Mouse (Mus musculus): Measurements from ENCODE around the gene Rpusd1. TPM values are rescaled to one million over a fixed set of nuclear protein-coding genes. Genes with fewer than 3 reads are reported as not detected.

Rpusd1 gene
- 3.2 and 4.0 TPM in 2 replicates for polyA plus RNA-seq (2012)

DNA sequence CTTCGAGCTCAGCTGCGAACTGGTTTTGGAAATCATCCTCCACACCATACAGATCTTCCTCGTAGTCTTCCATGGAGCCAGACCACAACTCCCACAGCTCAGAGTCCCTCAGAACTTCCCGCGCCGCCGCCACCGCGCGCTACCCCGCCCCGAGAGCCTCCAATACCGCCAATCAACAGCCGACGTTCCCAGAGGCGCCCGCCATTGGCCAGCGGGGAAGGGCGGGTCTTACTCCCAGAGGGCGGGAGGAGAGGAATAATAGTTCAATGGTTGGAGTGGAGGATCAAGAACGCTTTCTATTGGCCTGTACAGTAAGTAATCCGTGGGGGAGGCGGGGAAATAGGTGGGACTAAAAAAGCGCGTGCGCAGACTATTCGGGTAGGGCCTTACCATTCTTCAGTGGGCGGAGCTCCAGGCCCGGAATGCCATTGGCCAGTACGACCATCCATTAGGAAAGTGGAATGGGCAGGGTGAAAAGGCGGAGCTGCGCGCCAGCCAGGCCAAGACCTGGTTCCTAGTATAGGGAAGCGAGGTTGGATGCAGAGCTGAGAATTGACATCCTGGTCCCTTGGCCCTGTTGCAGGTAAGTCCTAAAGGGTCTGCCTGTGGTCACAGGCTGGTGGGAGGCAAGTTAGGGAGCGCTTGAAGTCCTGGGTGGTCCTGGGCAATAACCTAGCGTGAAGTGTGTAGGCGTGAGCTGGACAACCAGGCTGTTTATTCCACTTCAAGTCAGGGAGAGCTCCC, at the start of gene Rpusd1, which contains the start of gene Chtf18:
TSS of gene Rpusd1 (plus strand) at position 406 of the 744 bp plus-strand sequence.
TSS of gene Chtf18 (minus strand) at position 155 of the 744 bp plus-strand sequence.
- H3K4me1 ChIP-seq (ENCODE audit: control insufficient read depth): peaks cover 53% of the 10 kb centered on the region
- peaks cover 59% of the 10 kb centered on the region for H3K36me3 ChIP-seq (ENCODE audit: control insufficient read depth)
- H3K9me3 ChIP-seq (ENCODE audit: control insufficient read depth, low read length): peaks cover 7% of the 10 kb centered on the region
- H3K27me3 ChIP-seq (ENCODE audit: control insufficient read depth): no peaks in the 10 kb centered on the region
- H3K4me3 ChIP-seq (replicated peaks): peak within 1 kb of the TSS; percentile 76
- no peak for TF ChIP-seq GATA1 (IDR thresholded peaks at IDR 0.05; ENCODE audit: low read length)
- no peak for TF ChIP-seq TAL1 (IDR thresholded peaks at IDR 0.05; ENCODE audit: low read length)

DNA sequence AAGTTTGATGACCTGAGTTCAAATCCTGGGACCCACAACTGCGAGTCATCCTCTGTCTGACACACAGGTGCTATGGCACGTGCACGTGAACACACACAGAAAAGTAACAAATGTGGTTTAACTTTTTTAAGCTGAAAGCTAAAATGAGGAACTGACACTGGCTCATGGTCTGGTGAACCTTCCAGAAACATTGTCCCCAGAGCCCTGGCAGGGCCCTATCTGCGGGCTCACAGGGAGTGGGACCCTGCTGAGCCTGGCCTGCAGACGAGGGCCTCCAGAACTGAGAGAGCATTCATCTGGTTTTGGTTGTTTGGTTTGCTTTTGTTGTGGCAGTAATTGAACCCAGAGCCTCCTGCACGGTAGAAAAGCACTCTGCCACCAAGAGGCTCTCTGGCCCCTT, 49.5 kb upstream of the Rpusd1 start:
- Histone ChIP-seq H3K4me1 (ENCODE audit: control insufficient read depth) (no peaks in the 10 kb centered on the region), H3K4me3 (replicated peaks) (no peak overlapping the region), H3K36me3 (ENCODE audit: control insufficient read depth) (no peaks in the 10 kb centered on the region), H3K27me3 (ENCODE audit: control insufficient read depth) (no peaks in the 10 kb centered on the region), H3K9me3 (ENCODE audit: control insufficient read depth, low read length) (peaks cover 2% of the 10 kb centered on the region; the same call in 1 of the 2 replicates)
- TF ChIP-seq TAL1 (IDR thresholded peaks at IDR 0.05; ENCODE audit: low read length) (no peak), GATA1 (IDR thresholded peaks at IDR 0.05; ENCODE audit: low read length) (no peak)

DNA sequence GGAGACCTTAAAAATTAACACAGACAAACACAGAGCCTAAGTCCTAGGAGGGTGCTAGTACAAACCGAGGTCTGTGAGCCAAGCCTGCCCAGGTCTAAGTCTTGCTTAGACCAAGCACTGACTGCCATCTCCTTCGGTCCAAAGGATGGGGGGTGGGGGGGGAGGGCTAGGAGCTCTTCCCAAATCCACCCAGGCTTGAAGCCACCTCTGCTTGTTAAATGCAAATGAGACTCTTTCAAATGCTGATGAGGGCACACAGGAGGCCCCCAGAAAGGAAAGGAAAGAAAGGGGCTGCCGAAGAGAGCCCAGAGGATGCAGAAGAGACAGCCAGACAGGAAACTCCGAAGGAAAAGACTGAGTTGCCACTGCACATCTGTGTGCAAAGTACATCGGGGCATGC, 47.7 kb upstream of the Rpusd1 start:
- Histone ChIP-seq H3K4me1 (ENCODE audit: control insufficient read depth) (no peaks in the 10 kb centered on the region), H3K4me3 (replicated peaks) (no peak overlapping the region), H3K9me3 (ENCODE audit: control insufficient read depth, low read length) (peaks cover 2% of the 10 kb centered on the region; the same call in 1 of the 2 replicates), H3K36me3 (ENCODE audit: control insufficient read depth) (no peaks in the 10 kb centered on the region), H3K27me3 (ENCODE audit: control insufficient read depth) (no peaks in the 10 kb centered on the region)
- TF ChIP-seq GATA1 (IDR thresholded peaks at IDR 0.05; ENCODE audit: low read length) (no peak), TAL1 (IDR thresholded peaks at IDR 0.05; ENCODE audit: low read length) (no peak)

DNA sequence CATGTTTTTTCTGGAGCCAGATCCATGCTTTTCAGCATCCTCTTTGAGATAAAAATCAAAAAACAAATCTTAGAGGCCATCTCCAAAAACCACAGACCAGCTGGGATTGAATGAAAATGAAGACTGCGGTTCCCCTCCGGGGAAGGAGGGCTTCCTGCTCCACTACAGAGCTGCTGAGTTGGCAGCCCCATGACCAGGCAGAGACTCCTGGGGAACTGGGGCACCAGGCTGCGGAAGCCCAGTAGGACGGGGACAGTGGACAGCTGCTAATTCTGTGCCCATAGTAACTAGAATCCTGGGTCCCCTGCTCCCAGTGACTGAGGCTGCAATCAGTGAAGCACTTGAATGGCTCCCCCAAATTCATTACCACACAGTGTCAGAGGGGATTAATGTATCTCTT, 45.8 kb upstream of the Rpusd1 start:
- no peak overlapping the region for H3K4me3 ChIP-seq (replicated peaks)
- peaks cover 3% of the 10 kb centered on the region for H3K27me3 ChIP-seq (ENCODE audit: control insufficient read depth)
- TF ChIP-seq GATA1 (IDR thresholded peaks at IDR 0.05; ENCODE audit: low read length) (no peak), TAL1 (IDR thresholded peaks at IDR 0.05; ENCODE audit: low read length) (no peak)
- no peaks in the 10 kb centered on the region for H3K36me3 ChIP-seq (ENCODE audit: control insufficient read depth)
- no peaks in the 10 kb centered on the region for H3K9me3 ChIP-seq (ENCODE audit: control insufficient read depth, low read length)
- H3K4me1 ChIP-seq (ENCODE audit: control insufficient read depth): no peaks in the 10 kb centered on the region

DNA sequence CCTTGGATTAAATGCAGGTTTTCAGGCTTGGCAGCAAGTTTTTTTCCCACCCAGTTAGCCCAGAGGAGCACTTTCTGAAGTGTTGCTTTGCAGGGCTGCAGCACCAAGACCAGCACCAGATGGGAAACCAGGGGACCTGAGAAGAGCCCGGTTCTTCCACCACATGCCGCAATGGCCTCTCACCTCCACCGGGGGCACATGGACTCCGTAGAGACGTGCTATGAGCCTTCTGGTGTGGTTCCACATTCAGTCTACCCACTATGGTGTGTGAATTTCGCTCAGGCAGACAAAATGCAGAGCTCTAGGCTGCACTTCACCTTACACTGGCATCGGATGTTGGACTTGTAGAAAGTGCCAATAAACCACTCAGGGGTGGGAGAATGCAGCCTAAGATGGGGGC, 41.1 kb upstream of the Rpusd1 start:
- Histone ChIP-seq H3K27me3 (ENCODE audit: control insufficient read depth) (peaks cover 9% of the 10 kb centered on the region), H3K36me3 (ENCODE audit: control insufficient read depth) (no peaks in the 10 kb centered on the region), H3K4me3 (replicated peaks) (no peak overlapping the region), H3K4me1 (ENCODE audit: control insufficient read depth) (no peaks in the 10 kb centered on the region), H3K9me3 (ENCODE audit: control insufficient read depth, low read length) (no peaks in the 10 kb centered on the region)
- TF ChIP-seq TAL1 (IDR thresholded peaks at IDR 0.05; ENCODE audit: low read length) (no peak), GATA1 (IDR thresholded peaks at IDR 0.05; ENCODE audit: low read length) (no peak)

DNA sequence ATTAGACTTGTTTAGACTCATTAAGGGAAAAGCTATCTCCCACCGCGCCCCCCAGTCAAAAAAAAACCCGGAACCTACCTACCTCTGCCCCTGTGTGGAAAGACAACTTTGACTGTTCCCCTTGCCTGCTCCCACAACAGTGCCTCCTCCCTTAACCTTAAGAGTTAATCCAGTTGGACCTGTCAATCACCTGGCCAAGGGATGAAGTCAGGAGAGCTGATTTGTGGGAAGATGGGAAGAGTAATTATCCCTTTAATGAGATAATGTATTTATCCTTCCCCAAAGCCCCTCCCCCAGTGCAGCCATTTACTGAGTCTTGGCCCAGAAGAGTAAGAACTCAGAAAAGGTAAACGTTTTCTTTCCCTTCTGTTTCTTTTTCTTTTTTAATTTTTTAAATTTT, 38.5 kb upstream of the Rpusd1 start:
- no peaks in the 10 kb centered on the region for H3K36me3 ChIP-seq (ENCODE audit: control insufficient read depth)
- H3K4me1 ChIP-seq (ENCODE audit: control insufficient read depth): no peaks in the 10 kb centered on the region
- no peak overlapping the region for H3K4me3 ChIP-seq (replicated peaks)
- TF ChIP-seq TAL1 (IDR thresholded peaks at IDR 0.05; ENCODE audit: low read length) (no peak), GATA1 (IDR thresholded peaks at IDR 0.05; ENCODE audit: low read length) (no peak)
- peaks cover 9% of the 10 kb centered on the region for H3K27me3 ChIP-seq (ENCODE audit: control insufficient read depth)
- no peaks in the 10 kb centered on the region for H3K9me3 ChIP-seq (ENCODE audit: control insufficient read depth, low read length)

DNA sequence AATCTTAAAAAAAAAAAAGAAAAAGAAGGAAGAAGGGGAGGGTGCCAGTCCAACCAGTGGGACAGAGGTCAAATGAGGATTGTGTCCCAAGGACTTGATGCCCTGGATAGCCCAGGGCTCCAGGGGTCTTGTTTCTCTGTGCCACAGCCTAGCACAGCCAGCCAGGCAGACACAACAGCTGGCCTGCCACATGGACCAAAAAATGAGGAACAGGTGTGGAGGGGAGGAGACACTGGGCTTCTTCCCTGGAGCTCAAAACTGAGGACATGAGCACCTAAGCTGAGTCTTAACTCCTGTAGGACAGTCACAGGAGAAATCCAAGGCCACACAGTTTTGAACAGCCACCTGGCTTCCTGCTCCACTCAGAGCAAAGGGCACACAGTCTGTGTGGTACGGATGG, 31.2 kb upstream of the Rpusd1 start:
- no peaks in the 10 kb centered on the region for H3K4me1 ChIP-seq (ENCODE audit: control insufficient read depth)
- TF ChIP-seq TAL1 (IDR thresholded peaks at IDR 0.05; ENCODE audit: low read length): no peak
- no peak for TF ChIP-seq GATA1 (IDR thresholded peaks at IDR 0.05; ENCODE audit: low read length)
- no peak overlapping the region for H3K4me3 ChIP-seq (replicated peaks)
- H3K36me3 ChIP-seq (ENCODE audit: control insufficient read depth): no peaks in the 10 kb centered on the region
- peaks cover 2% of the 10 kb centered on the region; the same call in 1 of the 2 replicates for H3K9me3 ChIP-seq (ENCODE audit: control insufficient read depth, low read length)
- no peaks in the 10 kb centered on the region for H3K27me3 ChIP-seq (ENCODE audit: control insufficient read depth)

DNA sequence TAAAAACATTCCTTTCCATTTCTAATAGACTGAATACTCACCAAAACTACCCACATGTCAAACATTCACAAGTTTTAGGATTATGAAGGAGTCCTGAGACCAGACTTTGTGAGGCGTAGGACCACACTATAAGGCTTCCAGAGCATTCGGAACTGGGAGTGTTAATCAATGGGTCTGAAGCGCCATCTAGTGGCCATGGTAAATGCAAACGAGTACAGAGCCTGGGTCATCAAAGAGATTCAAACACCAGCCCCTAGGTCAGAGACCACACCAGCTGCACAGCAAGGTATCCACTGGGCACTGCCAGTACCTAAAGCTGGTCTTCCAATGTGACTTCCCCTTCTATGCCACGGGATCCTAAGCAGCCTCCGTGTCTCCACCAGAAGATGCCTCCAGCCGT, 29.0 kb upstream of the Rpusd1 start:
- peaks cover 2% of the 10 kb centered on the region; the same call in 1 of the 2 replicates for H3K9me3 ChIP-seq (ENCODE audit: control insufficient read depth, low read length)
- H3K4me1 ChIP-seq (ENCODE audit: control insufficient read depth): no peaks in the 10 kb centered on the region
- no peak for TF ChIP-seq TAL1 (IDR thresholded peaks at IDR 0.05; ENCODE audit: low read length)
- no peak for TF ChIP-seq GATA1 (IDR thresholded peaks at IDR 0.05; ENCODE audit: low read length)
- no peaks in the 10 kb centered on the region for H3K27me3 ChIP-seq (ENCODE audit: control insufficient read depth)
- H3K36me3 ChIP-seq (ENCODE audit: control insufficient read depth): no peaks in the 10 kb centered on the region
- H3K4me3 ChIP-seq (replicated peaks): no peak overlapping the region

DNA sequence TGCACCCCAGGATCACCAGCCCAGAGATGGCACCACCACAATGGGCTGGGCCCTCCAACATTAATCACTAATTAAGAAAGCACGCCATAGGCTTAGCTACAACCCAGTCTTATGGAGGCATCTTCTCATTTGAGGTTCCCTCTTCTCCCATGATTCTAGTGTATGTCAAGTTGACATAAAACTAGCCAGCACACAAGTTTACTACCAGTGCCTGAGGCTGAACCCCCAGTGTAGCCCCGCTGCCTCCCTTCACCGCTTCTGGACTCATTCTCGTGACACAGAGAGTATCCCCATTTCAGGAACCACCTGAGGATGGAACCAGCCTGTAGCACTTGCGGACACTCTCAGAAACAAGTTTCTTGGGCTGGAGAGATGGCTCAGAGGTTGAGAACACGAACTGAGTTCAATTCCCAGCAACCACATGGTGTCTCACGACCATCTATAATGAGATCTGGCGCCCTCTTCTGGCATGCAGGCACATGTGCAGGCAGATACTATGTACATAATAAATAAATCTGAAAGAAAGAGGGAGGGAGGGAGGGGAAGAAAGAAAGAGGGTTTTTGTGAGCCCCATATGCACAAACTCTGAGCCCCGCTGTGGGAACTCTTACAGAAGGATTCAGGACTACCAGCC, 26.5 kb upstream of the Rpusd1 start:
- TF ChIP-seq TAL1 (IDR thresholded peaks at IDR 0.05; ENCODE audit: low read length) (no peak), GATA1 (IDR thresholded peaks at IDR 0.05; ENCODE audit: low read length) (no peak)
- no peaks in the 10 kb centered on the region for H3K27me3 ChIP-seq (ENCODE audit: control insufficient read depth)
- no peaks in the 10 kb centered on the region for H3K36me3 ChIP-seq (ENCODE audit: control insufficient read depth)

More for the DNA sequence above, 26.5 kb upstream of the Rpusd1 start:
- Histone ChIP-seq H3K9me3 (ENCODE audit: control insufficient read depth, low read length) (peaks cover 2% of the 10 kb centered on the region; the same call in 1 of the 2 replicates), H3K4me3 (replicated peaks) (no peak overlapping the region), H3K4me1 (ENCODE audit: control insufficient read depth) (no peaks in the 10 kb centered on the region)

Measured in erythroblast, embryonic 14.5 days (primary cell).